Mouse (Mus musculus) CH12.LX (cell line): ENCODE results near the gene Pbrm1.

ENCODE experiments used
- BHLHE40 ChIP-seq: IDR thresholded peaks from 2 replicates; pipeline ENCODE4 v1.6.1; 2011; ENCODE audit warnings: mild to moderate bottlenecking, low read depth, low read length, improper control_type of control experiment
- CHD2 ChIP-seq: IDR thresholded peaks from 2 replicates; pipeline ENCODE4 v1.6.1; 2011; ENCODE audit warnings: low read length, improper control_type of control experiment
- CTCF ChIP-seq, 2 experiments: IDR thresholded peaks in 1 of 2; conservative IDR thresholded peaks in 1 of 2; 2 replicates each; pipeline ENCODE4 v1.5.1; 2011 to 2012; ENCODE audit warnings: low read depth in 2 of 2, low read length in 2 of 2, improper control_type of control experiment in 1 of 2, inconsistent platforms in 1 of 2, mild to moderate bottlenecking in 1 of 2, moderate library complexity in 1 of 2
- E2F4 ChIP-seq: IDR thresholded peaks from 2 replicates; pipeline ENCODE4 v1.6.1; 2011; ENCODE audit warnings: low read depth, low read length, improper control_type of control experiment; ENCODE audit not compliant: insufficient replicate concordance
- EP300 ChIP-seq: IDR thresholded peaks from 2 replicates; pipeline ENCODE4 v1.6.1; 2011; ENCODE audit warnings: low read length, improper control_type of control experiment
- JUND ChIP-seq: conservative IDR thresholded peaks from 2 replicates; pipeline ENCODE4 v1.6.1; 2011; ENCODE audit warnings: low read depth, low read length, improper control_type of control experiment
- MAFK ChIP-seq: IDR thresholded peaks from 2 replicates; pipeline ENCODE4 v1.6.1; 2011; ENCODE audit warnings: low read length, improper control_type of control experiment; ENCODE audit not compliant: insufficient replicate concordance
- MAX ChIP-seq: IDR thresholded peaks from 2 replicates; pipeline ENCODE4 v1.6.1; 2011; ENCODE audit warnings: low read length, improper control_type of control experiment
- MYC ChIP-seq: IDR thresholded peaks from 2 replicates; pipeline ENCODE4 v1.6.1; 2011; ENCODE audit warnings: low read depth, mild to moderate bottlenecking, improper control_type of control experiment, low read length
- POLR2A ChIP-seq: IDR thresholded peaks from 2 replicates; pipeline ENCODE4 v1.6.1; 2011; ENCODE audit warnings: low read depth, mild to moderate bottlenecking, improper control_type of control experiment, low read length
- POLR2AphosphoS2 ChIP-seq: IDR thresholded peaks from 2 replicates; pipeline ENCODE4 v1.6.1; 2011; ENCODE audit warnings: low read depth, low read length, improper control_type of control experiment
- TBP ChIP-seq: conservative IDR thresholded peaks from 2 replicates; pipeline ENCODE4 v1.6.1; 2011; ENCODE audit warnings: low read depth, low read length, improper control_type of control experiment
- ZKSCAN1 ChIP-seq: IDR thresholded peaks from 2 replicates; pipeline ENCODE4 v1.6.1; 2012; ENCODE audit warnings: low read depth, inconsistent platforms, low read length, improper control_type of control experiment, borderline replicate concordance
- ZNF384 ChIP-seq: IDR thresholded peaks from 2 replicates; pipeline ENCODE4 v1.6.1; 2012; ENCODE audit warnings: low read depth, low read length, improper control_type of control experiment, inconsistent platforms

DNA sequence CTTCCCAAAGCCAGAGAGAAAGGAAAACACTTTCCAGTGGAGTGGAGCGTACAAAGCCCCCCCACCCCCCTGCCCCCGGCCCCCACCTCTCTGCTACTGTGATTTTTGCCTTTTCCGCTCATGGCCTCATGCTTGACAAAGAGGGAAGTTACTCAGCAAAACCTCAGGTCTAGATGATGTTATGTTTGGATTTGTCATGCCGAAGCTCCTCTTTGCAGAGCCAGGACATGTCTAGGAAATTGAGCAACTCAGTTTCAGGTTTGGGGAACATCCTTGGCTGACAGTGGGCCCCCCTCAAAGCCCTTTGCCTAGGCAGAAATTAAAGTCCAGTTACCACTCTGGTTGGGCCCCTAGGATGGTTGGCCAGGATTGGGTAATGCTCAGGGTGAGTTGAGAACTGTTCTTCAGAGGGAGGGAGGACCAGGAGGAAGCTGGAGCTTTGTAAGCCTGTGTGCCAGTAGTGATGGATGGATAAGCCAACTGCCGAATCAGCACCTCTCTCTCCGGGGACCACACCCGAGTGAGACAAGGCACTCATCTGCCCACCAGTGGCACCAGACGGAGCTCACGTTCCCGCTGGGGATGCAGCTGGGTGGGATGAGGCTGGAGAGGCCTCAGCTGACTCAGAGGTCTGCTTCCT lies 147.2 kb downstream of the Pbrm1 start:
- TF ChIP-seq BHLHE40 (no peak), CHD2 (no peak), E2F4 (no peak), CTCF (conservative IDR thresholded peaks at IDR 0.05 in 1 of 2, IDR thresholded peaks at IDR 0.05 in 1 of 2; ENCODE audit: low read depth in 2 of 2, low read length in 2 of 2) (no peak), MAFK (no peak), TBP (no peak), ZKSCAN1 (no peak), JUND (no peak), POLR2AphosphoS2 (no peak), EP300 (no peak), POLR2A (no peak), ZNF384 (no peak), MAX (no peak), MYC (no peak)
